Mouse (Mus musculus) subcutaneous adipose tissue, adult 2 months (tissue): Measurements from ENCODE around the gene D630003M21Rik. TPM values are rescaled to one million over a fixed set of nuclear protein-coding genes. Genes with fewer than 3 reads are reported as not detected.

Experiments
- polyA plus RNA-seq: library from polyadenylated mRNA; depleted of rRNA; stranded (reverse); fragments of >200 nt; gene quantifications from 2 replicates; pipeline ENCODE4 v1.2.3, GENCODE M21; 2012; ENCODE audit warnings: low replicate concordance; rRNA removed

D630003M21Rik gene
- polyA plus RNA-seq = 1.3 and 9.0 TPM in 2 replicates

DNA sequence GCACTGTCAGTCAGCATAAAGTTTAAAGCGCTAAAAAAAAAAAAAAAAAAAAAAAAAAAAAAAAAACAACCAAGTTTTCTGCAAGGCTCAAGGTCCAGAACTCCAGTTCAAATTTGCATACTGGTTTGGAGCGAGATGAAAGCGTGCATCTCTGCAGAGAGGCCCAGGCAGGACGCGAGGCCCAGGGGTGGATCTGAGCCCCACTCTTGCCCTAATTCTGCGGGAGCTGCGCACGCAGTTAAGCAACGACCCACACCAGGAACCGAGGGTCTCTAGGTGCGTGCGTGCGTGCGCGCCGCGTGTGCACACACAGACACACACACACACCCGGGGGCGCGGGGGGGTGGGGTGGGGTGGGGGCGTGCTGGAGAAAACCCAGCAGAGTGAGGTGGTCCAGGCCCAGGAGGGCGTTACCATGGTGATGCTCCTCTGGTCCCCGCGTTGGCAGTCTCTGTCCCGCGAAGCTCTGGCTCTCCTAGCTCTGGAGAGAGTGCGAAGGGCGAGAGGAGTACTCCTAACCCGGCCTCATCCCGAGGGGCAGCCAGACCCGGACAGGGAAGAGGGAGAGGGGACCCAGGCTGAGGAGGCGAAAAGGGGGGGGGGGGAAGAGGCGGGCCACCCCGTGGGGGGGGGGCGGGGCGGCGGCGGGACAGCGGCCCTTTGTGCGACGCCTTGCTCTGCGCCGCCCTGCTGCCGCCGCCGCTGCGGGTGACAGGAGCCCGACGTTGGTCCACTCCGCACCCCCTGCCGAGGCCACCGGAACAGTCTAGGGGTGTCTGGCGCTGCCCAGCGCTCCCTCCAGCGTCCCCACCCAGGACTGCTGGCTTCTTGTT, at the start of gene D630003M21Rik:
Gene D630003M21Rik (minus strand): TSS at position 553 of the 833 bp plus-strand sequence.

DNA sequence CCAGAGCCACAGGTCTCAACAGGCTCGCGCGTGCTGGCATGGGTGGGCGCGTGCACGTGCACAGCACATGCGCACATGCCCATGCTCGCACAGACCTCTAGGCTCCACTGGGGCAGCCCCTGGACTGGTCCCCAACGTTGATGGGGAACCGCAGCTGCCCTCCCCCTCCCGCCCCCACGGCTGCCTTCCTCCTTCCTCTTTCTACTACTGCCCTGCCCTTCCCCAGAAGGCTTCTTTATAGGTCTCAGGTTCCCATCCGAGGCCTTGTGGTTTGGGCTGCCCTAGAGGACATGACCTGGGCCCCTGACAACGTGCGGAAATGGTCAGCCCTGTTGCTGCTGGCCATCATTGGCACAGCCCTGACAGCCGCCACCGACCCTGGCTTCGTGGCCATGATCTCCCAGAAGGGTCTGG, 29.0 kb upstream of the D630003M21Rik start, which contains the start of gene Bpi:
Gene Bpi (plus strand): TSS at position 90 of the 414 bp plus-strand sequence.

DNA sequence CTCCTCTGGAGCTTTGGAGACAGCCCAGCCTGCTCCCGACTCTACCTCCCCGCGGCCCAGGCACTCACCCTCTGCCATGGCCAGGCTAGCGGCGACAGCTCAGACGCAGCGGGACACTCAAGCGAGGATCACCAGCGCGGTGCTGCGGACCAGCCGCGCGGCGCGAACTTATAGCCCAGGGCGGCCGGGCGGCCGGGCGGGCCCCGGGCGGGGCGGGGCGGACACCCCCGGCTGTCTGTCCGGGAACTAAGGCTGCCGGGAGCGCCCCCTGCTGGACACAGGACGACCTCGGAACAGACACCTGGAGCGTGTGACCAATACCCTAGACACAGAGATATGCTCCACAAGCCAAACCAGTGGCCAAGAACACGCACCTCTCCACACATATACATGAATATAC, 82.8 kb downstream of the D630003M21Rik start, which contains the start of gene Tgm2:
Gene Tgm2 (minus strand): TSS at position 214 of the 400 bp plus-strand sequence.

Other genes starting within 250 kb of the D630003M21Rik start
- 16.7 and 23.6 TPM in 2 replicates for gene Tti1, start 200.8 kb downstream of the D630003M21Rik start, polyA plus RNA-seq
- 15.2 and 21.6 TPM in 2 replicates for gene Rprd1b, start 200.7 kb downstream of the D630003M21Rik start, polyA plus RNA-seq
- 235 and 428 TPM in 2 replicates for gene Tgm2, start 82.8 kb downstream of the D630003M21Rik start, polyA plus RNA-seq
- 0.13 TPM in 1 of 2 replicates, not detected in the other for gene Bpi, start 28.9 kb upstream of the D630003M21Rik start, polyA plus RNA-seq
- gene Lbp, start 77.3 kb upstream of the D630003M21Rik start, polyA plus RNA-seq = 336 and 540 TPM in 2 replicates
- 17.4 and 62.3 TPM in 2 replicates for gene Snhg11, start 146.4 kb upstream of the D630003M21Rik start, polyA plus RNA-seq
- gene Ralgapb, start 180.6 kb upstream of the D630003M21Rik start, polyA plus RNA-seq = 23.6 and 34.7 TPM in 2 replicates